Mouse (Mus musculus): ENCODE measurements at regions not wholly inside any gene's neighbourhood (a gene's known extent, or its start where the extent isn't known, plus 50 kb on each side); places are given as distances from the start of the nearest gene placed in this dataset.
A peak's percentile ranks its signal among the peaks of the same experiment; 100 is the strongest.

GRCm38 (mm10) chr13:112153681-112154127, 134.5 kb upstream of the Ankrd55 start:
- TF ChIP-seq POLR2A (IDR thresholded peaks at IDR 0.05; ENCODE audit: insufficient read depth, low read depth, low read length) (no peak), CTCF (IDR thresholded peaks at IDR 0.05; ENCODE audit: insufficient read depth, low read depth, low read length) (no peak)
- Histone ChIP-seq H3K4me1 (ENCODE audit: control insufficient read depth, insufficient read depth, low read length) (peaks cover 9% of the 10 kb centered on the region), H3K27ac (ENCODE audit: insufficient read depth, low read depth, low read length) (no peak overlapping the region), H3K4me3 (ENCODE audit: insufficient read depth, low read depth, low read length) (no peak overlapping the region)
- WGBS: 39% methylated on average over 4 of the region's 4 CpGs

- H3K4me1 ChIP-seq (ENCODE audit: control insufficient read depth, insufficient read depth, low read length): no peaks in the 10 kb centered on the region
- WGBS: 64% methylated on average over 9 of the region's 9 CpGs
- TF ChIP-seq POLR2A (IDR thresholded peaks at IDR 0.05; ENCODE audit: insufficient read depth, low read depth, low read length): no peak
- no peak for TF ChIP-seq CTCF (IDR thresholded peaks at IDR 0.05; ENCODE audit: insufficient read depth, low read depth, low read length)
- no peak overlapping the region for H3K4me3 ChIP-seq (ENCODE audit: insufficient read depth, low read depth, low read length)
- H3K27ac ChIP-seq (ENCODE audit: insufficient read depth, low read depth, low read length): no peak overlapping the region
Measured at GRCm38 (mm10) chr13:112159430-112160172, 128.7 kb upstream of the Ankrd55 start.

- H3K4me3 ChIP-seq (ENCODE audit: insufficient read depth, low read depth, low read length): no peak overlapping the region
- peak overlapping the region; percentile 34; the same call in 1 of the 2 replicates for H3K27ac ChIP-seq (ENCODE audit: insufficient read depth, low read depth, low read length)
- TF ChIP-seq CTCF (IDR thresholded peaks at IDR 0.05; ENCODE audit: insufficient read depth, low read depth, low read length) (no peak), POLR2A (IDR thresholded peaks at IDR 0.05; ENCODE audit: insufficient read depth, low read depth, low read length) (no peak)
- no peaks in the 10 kb centered on the region for H3K4me1 ChIP-seq (ENCODE audit: control insufficient read depth, insufficient read depth, low read length)
- 51% methylated on average over 2 of the region's 2 CpGs for WGBS
Measured at GRCm38 (mm10) chr13:112160173-112160641, 128.0 kb upstream of the Ankrd55 start.

GRCm38 (mm10) chr13:112160726-112161125, 127.5 kb upstream of the Ankrd55 start:
- peak overlapping the region; percentile 34; the same call in 1 of the 2 replicates for H3K27ac ChIP-seq (ENCODE audit: insufficient read depth, low read depth, low read length)
- no peak overlapping the region for H3K4me3 ChIP-seq (ENCODE audit: insufficient read depth, low read depth, low read length)
- no peak for TF ChIP-seq CTCF (IDR thresholded peaks at IDR 0.05; ENCODE audit: insufficient read depth, low read depth, low read length)
- TF ChIP-seq POLR2A (IDR thresholded peaks at IDR 0.05; ENCODE audit: insufficient read depth, low read depth, low read length): no peak
- WGBS: 81% methylated on average over 2 of the region's 2 CpGs
- no peaks in the 10 kb centered on the region for H3K4me1 ChIP-seq (ENCODE audit: control insufficient read depth, insufficient read depth, low read length)

- H3K4me1 ChIP-seq (ENCODE audit: control insufficient read depth, insufficient read depth, low read length): peaks cover 5% of the 10 kb centered on the region
- no peak overlapping the region for H3K4me3 ChIP-seq (ENCODE audit: insufficient read depth, low read depth, low read length)
- 91% methylated on average over 2 of the region's 2 CpGs for WGBS
- TF ChIP-seq POLR2A (IDR thresholded peaks at IDR 0.05; ENCODE audit: insufficient read depth, low read depth, low read length) (no peak), CTCF (IDR thresholded peaks at IDR 0.05; ENCODE audit: insufficient read depth, low read depth, low read length) (no peak)
- no peak overlapping the region for H3K27ac ChIP-seq (ENCODE audit: insufficient read depth, low read depth, low read length)
Measured at GRCm38 (mm10) chr13:112161886-112162285, 126.4 kb upstream of the Ankrd55 start.

GRCm38 (mm10) chr13:112165921-112166320, 122.3 kb upstream of the Ankrd55 start:
- Histone ChIP-seq H3K4me1 (ENCODE audit: control insufficient read depth, insufficient read depth, low read length) (peaks cover 5% of the 10 kb centered on the region), H3K4me3 (ENCODE audit: insufficient read depth, low read depth, low read length) (no peak overlapping the region), H3K27ac (ENCODE audit: insufficient read depth, low read depth, low read length) (no peak overlapping the region)
- WGBS: 34% methylated on average over 2 of the region's 2 CpGs
- no peak for TF ChIP-seq CTCF (IDR thresholded peaks at IDR 0.05; ENCODE audit: insufficient read depth, low read depth, low read length)
- no peak for TF ChIP-seq POLR2A (IDR thresholded peaks at IDR 0.05; ENCODE audit: insufficient read depth, low read depth, low read length)

- H3K27ac ChIP-seq (ENCODE audit: insufficient read depth, low read depth, low read length): 0 out of 2 replicates have a peak overlapping the region, but pooled peaks have one; percentile 31
- 25% methylated on average over 10 of the region's 10 CpGs for WGBS
- peaks cover 5% of the 10 kb centered on the region for H3K4me1 ChIP-seq (ENCODE audit: control insufficient read depth, insufficient read depth, low read length)
- TF ChIP-seq POLR2A (IDR thresholded peaks at IDR 0.05; ENCODE audit: insufficient read depth, low read depth, low read length): no peak
- TF ChIP-seq CTCF (IDR thresholded peaks at IDR 0.05; ENCODE audit: insufficient read depth, low read depth, low read length): no peak
- no peak overlapping the region for H3K4me3 ChIP-seq (ENCODE audit: insufficient read depth, low read depth, low read length)
Measured at GRCm38 (mm10) chr13:112166338-112166802, 121.9 kb upstream of the Ankrd55 start.

- TF ChIP-seq POLR2A (IDR thresholded peaks at IDR 0.05; ENCODE audit: insufficient read depth, low read depth, low read length) (no peak), CTCF (IDR thresholded peaks at IDR 0.05; ENCODE audit: insufficient read depth, low read depth, low read length) (no peak)
- H3K27ac ChIP-seq (ENCODE audit: insufficient read depth, low read depth, low read length): no peak overlapping the region
- peaks cover 7% of the 10 kb centered on the region for H3K4me1 ChIP-seq (ENCODE audit: control insufficient read depth, insufficient read depth, low read length)
- H3K4me3 ChIP-seq (ENCODE audit: insufficient read depth, low read depth, low read length): no peak overlapping the region
- 83% methylated on average over 3 of the region's 3 CpGs for WGBS
Measured at GRCm38 (mm10) chr13:112168468-112168867, 119.8 kb upstream of the Ankrd55 start.

GRCm38 (mm10) chr13:112170872-112171271, 117.4 kb upstream of the Ankrd55 start:
- peaks cover 7% of the 10 kb centered on the region for H3K4me1 ChIP-seq (ENCODE audit: control insufficient read depth, insufficient read depth, low read length)
- no peak overlapping the region for H3K4me3 ChIP-seq (ENCODE audit: insufficient read depth, low read depth, low read length)
- WGBS: 81% methylated on average over 3 of the region's 3 CpGs
- TF ChIP-seq CTCF (IDR thresholded peaks at IDR 0.05; ENCODE audit: insufficient read depth, low read depth, low read length): no peak
- no peak for TF ChIP-seq POLR2A (IDR thresholded peaks at IDR 0.05; ENCODE audit: insufficient read depth, low read depth, low read length)
- no peak overlapping the region for H3K27ac ChIP-seq (ENCODE audit: insufficient read depth, low read depth, low read length)

All from olfactory bulb, adult 2 months (tissue).